Mouse (Mus musculus): Measurements from ENCODE around the gene Zbtb1. TPM values are rescaled to one million over a fixed set of nuclear protein-coding genes. Genes with fewer than 3 reads are reported as not detected.

Zbtb1 gene
- polyA plus RNA-seq, 1 experiment from 2014 or later = 8.2 TPM

DNA sequence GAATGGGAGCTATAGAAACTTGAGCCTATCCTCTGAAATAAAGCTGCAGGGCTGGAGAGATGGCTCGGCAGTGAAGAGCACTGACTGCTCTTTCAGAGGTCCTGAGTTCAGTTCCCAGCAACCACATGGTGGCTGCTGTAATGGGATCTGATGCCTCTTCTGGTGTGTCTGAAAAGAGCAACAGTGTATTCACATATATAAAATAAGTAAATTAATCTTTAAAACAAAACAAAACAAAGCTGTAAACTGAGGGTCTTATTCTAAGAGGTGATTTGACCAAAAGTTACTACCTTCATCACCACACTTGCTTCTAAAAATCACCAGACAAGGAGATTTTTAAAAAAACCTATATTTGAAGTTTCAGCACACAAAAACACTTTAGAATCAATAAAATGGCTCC is 9.2 kb upstream of the Zbtb1 start:
- WGBS (ENCODE audit: insufficient replicate concordance) = 72% methylated on average over 1 of the region's 1 CpGs
- H3K36me3 ChIP-seq = peaks cover 17% of the 10 kb centered on the region
- H3K27ac ChIP-seq = peak overlapping the region; percentile 84
- no peaks in the 10 kb centered on the region for H3K27me3 ChIP-seq (replicated peaks)
- H3K4me2 ChIP-seq = peak overlapping the region; percentile 54; the same call in 1 of the 2 replicates
- H3K4me1 ChIP-seq = peaks cover 52% of the 10 kb centered on the region
- H3K9ac ChIP-seq = no peak overlapping the region
- no peaks in the 10 kb centered on the region for H3K9me3 ChIP-seq (replicated peaks)
- H3K4me3 ChIP-seq = no peak overlapping the region
- ATAC-seq = no peak

DNA sequence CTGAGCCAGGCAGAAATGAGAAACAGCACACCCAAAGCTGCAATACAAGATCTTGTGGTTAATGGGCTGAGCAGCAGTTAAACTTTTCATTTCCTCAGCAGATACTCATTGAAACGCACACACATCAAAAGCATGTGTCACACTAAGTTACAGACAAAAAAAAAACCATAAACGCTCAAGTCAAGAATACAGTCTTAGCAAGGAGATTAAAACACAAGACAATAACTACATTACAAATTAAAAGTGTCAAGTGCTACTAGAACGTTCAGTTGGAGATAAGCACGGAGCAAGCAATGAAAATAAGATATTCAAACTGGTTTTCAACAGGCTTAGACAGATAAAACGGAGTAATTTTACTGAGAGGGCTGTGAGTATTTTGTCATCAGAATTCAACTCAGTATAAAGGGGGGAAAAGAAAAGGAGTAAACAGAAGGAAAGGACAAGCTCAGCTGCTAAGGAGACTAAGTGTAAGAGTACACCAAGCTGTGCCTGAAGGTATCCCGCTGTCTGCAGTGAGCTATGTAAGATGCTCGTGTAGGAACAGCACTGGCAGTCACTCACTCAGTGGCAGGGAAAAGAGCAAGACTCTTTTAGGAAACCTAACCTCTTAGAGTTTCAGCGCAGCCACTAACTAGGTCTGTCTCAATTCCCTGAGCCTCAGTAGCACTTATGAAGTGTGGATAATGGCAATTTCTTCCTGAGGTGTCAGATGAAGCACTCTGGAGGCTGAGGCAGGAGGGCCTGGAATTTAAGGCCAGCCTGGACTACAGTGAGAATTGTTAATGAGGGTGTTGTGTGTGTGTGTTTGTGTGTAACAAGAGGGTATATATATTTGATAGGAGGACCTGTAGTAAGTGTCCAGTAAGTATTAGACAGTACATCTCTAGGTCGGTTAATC is 8.4 kb upstream of the Zbtb1 start:
- Histone ChIP-seq H3K27me3 (replicated peaks) (no peaks in the 10 kb centered on the region), H3K36me3 (peaks cover 17% of the 10 kb centered on the region), H3K9ac (peak overlapping the region; percentile 63), H3K4me2 (peak overlapping the region; percentile 54), H3K27ac (peak overlapping the region; percentile 84), H3K4me1 (peaks cover 60% of the 10 kb centered on the region), H3K9me3 (replicated peaks) (no peaks in the 10 kb centered on the region), H3K4me3 (peak overlapping the region; percentile 19)
- ATAC-seq = peak; percentile 72
- WGBS (ENCODE audit: insufficient replicate concordance) = 24% methylated on average over 9 of the region's 9 CpGs

DNA sequence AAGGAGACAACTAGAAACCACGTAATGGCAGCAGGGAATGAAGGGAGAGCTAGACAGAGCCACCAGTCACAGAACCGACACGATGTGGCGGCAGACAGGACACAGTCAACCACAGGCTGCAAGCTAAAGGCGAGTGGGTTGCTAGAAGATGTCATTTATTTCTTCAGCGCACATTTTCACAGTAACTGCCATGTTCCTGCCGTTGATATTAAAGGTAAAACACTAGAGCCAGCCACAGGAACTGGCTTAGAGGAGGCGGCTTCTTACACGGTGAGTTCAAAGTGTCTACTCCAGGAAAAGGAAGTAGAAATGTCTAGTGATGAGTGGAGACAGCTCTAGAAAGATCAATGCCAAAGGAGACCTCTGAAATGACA is 7.8 kb upstream of the Zbtb1 start:
- Histone ChIP-seq H3K36me3 (peaks cover 12% of the 10 kb centered on the region), H3K27me3 (replicated peaks) (no peaks in the 10 kb centered on the region), H3K9me3 (replicated peaks) (no peaks in the 10 kb centered on the region), H3K4me1 (peaks cover 67% of the 10 kb centered on the region), H3K9ac (peak overlapping the region; percentile 63), H3K27ac (peak overlapping the region; percentile 84), H3K4me2 (peak overlapping the region; percentile 54), H3K4me3 (peak overlapping the region; percentile 19; the same call in 1 of the 2 replicates)
- WGBS (ENCODE audit: insufficient replicate concordance) = 17% methylated on average over 9 of the region's 9 CpGs
- peak; percentile 35; the same call in 1 of the 2 replicates for ATAC-seq

DNA sequence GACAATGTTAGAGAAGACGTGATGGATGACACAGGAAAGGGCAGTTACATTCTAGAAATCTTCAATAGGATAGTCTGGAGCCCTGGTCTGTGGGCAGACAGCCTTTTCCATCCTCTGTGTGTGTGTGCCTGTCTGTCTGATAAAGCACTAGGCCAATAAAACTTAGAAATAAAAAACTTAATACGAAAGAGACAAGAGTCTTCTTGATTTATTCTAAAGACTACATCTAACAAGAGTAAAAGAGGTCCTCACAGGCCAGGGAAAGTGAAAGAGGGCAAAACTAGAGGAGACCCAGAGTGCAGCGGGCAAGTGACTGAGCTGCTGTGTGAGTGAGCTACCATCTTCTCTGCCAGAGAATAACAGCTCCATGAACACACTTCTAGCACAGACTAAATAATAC is 3.8 kb upstream of the Zbtb1 start:
- 75% methylated on average over 3 of the region's 3 CpGs for WGBS (ENCODE audit: insufficient replicate concordance)
- Histone ChIP-seq H3K36me3 (peaks cover 5% of the 10 kb centered on the region; the same call in 1 of the 2 replicates), H3K27me3 (replicated peaks) (no peaks in the 10 kb centered on the region), H3K4me2 (peak overlapping the region; percentile 20), H3K4me3 (no peak overlapping the region), H3K4me1 (peaks cover 72% of the 10 kb centered on the region), H3K9me3 (replicated peaks) (no peaks in the 10 kb centered on the region), H3K27ac (peak overlapping the region; percentile 27; the same call in 1 of the 2 replicates), H3K9ac (peak overlapping the region; percentile 10; the same call in 1 of the 2 replicates)
- no peak for ATAC-seq

DNA sequence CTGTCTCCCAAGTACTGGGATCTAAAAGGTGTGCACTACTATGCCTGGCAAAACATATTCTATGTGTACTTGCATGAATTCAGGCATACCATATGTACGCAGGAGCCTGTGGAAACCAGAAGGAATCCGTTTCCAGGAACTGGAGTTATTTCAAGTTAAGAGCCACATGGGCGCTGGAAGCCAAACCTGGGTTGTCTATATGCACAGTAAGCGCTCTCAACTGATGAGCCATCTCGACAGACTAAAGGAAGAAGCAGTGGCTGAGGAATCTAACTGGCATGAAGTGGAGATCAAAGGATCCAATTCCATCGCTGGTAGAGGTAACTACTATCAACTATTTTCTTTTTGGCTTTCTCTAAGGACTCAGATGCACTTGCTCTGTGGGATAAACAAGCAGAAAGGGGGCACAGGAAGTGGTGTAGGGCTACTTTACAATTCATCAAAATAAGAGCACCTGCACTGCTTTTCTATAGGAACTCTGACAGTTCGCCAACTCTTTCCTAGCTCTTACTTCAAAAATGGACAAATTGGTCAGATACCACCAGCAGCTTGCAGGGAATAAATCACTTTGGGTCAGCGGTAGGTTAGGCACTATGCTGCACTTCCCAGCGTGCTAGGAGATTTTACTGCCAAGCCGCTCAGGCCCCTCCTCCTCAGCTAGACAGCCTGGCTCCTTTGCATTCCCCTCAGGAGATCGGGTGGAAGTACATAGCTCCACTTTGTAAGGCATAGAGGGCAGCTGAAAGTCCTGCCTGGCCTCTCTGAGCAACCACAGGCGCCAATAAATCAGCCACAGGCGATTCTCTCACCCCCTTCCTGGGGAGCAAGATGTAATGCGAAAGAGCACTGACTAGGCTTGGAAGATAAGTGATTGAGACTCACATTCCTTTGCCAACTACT is 2.7 kb upstream of the Zbtb1 start:
- 21% methylated on average over 14 of the region's 14 CpGs for WGBS (ENCODE audit: insufficient replicate concordance)
- no peak for ATAC-seq
- Histone ChIP-seq H3K4me1 (peaks cover 71% of the 10 kb centered on the region), H3K4me3 (peak overlapping the region; percentile 96), H3K4me2 (peak overlapping the region; percentile 94), H3K27me3 (replicated peaks) (no peaks in the 10 kb centered on the region), H3K27ac (peak overlapping the region; percentile 99), H3K36me3 (peaks cover 5% of the 10 kb centered on the region; the same call in 1 of the 2 replicates), H3K9ac (peak overlapping the region; percentile 99), H3K9me3 (replicated peaks) (no peaks in the 10 kb centered on the region)

DNA sequence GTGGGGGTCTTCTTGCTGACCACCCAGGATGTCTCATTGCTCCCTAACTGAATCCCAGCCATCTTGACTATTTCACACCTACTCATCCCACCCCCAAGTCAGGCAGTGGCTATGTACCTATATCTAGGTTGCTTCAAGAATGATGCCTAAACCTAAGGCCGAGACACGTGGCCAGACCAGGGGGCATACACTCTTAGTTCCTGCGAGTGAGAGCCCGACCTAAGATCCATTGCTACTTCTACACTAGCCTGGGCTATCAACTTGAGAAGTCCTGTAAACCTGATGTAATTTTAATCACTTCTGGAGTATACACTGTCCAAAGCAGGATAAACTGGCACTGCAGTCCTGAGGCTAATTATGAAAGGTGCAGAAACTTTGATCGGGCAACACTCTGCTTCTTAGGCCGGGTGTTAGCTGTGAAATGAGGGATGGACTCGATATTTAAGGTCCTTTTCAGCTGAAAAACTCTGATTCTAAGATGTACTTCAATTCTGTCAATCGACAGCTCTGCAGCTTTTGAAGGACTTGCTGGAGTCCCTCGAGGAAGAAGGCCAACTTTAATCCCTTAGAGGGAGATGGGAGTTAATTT is 1.8 kb upstream of the Zbtb1 start:
- Histone ChIP-seq H3K4me3 (peak overlapping the region; percentile 96), H3K36me3 (peaks cover 5% of the 10 kb centered on the region; the same call in 1 of the 2 replicates), H3K27me3 (replicated peaks) (no peaks in the 10 kb centered on the region), H3K4me2 (peak overlapping the region; percentile 94), H3K4me1 (peaks cover 70% of the 10 kb centered on the region), H3K9me3 (replicated peaks) (no peaks in the 10 kb centered on the region), H3K27ac (peak overlapping the region; percentile 99), H3K9ac (peak overlapping the region; percentile 99)
- no peak for ATAC-seq
- 7% methylated on average over 9 of the region's 9 CpGs for WGBS (ENCODE audit: insufficient replicate concordance)

DNA sequence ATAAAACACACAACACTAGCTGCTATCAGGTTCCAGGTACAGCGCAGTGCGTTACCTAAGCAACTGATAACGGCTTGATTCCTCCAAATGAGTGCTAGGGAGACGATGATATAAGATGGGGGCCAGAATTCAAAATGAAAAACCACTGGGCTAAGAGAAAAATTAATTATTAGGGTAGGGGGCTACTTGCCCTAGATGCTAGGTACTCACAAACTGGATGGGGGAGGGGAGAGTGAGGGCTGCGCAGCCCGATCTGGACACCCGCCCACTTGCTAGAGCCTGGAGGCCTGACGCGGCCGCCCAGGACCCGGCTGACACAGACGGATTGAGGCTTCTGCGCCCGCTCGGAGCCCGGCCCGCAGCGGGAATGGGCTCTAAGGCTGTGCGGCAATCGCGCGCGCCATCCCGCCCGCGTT is 1.3 kb upstream of the Zbtb1 start:
- Histone ChIP-seq H3K4me3 (peak overlapping the region; percentile 96), H3K4me1 (peaks cover 69% of the 10 kb centered on the region)
- 0% methylated on average over 26 of the region's 26 CpGs for WGBS (ENCODE audit: insufficient replicate concordance)

DNA sequence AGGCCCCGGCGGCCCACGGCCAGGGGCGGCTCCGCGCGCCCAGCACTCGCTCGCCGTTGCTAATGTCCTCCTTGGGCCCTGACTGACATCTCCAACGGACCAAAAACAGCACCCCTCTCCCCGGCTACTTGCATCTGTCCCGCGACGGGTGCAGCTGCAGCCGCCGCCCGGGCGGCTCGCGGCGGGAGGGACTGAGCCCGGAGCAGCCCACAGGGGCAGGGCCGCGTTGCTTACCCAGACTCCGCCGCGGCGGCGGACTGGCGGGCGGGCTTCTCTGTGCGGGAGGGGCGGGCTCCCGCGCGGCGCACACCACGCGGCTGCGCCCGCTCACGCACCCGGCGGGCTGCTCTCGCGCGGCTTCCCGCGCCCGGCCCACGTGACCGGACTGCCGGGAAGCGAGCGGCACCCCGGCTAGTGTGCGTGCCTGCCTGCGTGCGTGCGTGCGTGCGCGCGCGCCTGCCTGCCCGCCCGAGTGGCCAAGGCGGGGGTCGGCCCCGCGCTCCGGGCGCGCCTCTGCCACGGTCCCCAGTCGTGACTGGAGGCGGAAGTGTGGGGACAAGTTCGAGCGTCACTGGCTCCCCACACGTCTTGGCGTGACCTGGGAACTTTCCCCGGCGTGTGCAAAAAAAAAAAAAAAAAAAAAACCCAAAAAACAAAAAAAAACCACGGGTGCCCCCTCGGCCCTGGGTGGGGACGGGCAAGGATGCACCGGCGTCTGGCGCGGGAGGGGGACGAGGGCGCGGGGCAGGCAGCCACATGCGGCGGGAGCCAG is 674 bp upstream of the Zbtb1 start, which contains the start of gene Zbtb25:
Zbtb25 (minus strand) TSS at position 397 of the 772 bp plus-strand sequence.
- H3K4me3 ChIP-seq = peak within 1 kb of the TSS; percentile 96
- H3K27me3 ChIP-seq (replicated peaks) = no peaks in the 10 kb centered on the region
- no peaks in the 10 kb centered on the region for H3K9me3 ChIP-seq (replicated peaks)
- ATAC-seq = peak; percentile 72
- H3K9ac ChIP-seq = peak within 1 kb of the TSS; percentile 99
- H3K4me2 ChIP-seq = peak within 1 kb of the TSS; percentile 94
- 0 out of 2 replicates have a peak, but pooled peaks cover 5% of the 10 kb centered on the region for H3K36me3 ChIP-seq
- under 1% methylated on average over 94 of the region's 96 CpGs for whole genome bisulfite sequencing (ENCODE audit: insufficient replicate concordance)
- peaks cover 69% of the 10 kb centered on the region for H3K4me1 ChIP-seq
- H3K27ac ChIP-seq = peak within 1 kb of the TSS; percentile 99

More for the DNA sequence above, 1.3 kb upstream of the Zbtb1 start:
- Histone ChIP-seq H3K4me2 (peak overlapping the region; percentile 94), H3K27me3 (replicated peaks) (no peaks in the 10 kb centered on the region), H3K9me3 (replicated peaks) (no peaks in the 10 kb centered on the region), H3K9ac (peak overlapping the region; percentile 99), H3K27ac (peak overlapping the region; percentile 99), H3K36me3 (peaks cover 4% of the 10 kb centered on the region; the same call in 1 of the 2 replicates)
- ATAC-seq = peak; percentile 38

DNA sequence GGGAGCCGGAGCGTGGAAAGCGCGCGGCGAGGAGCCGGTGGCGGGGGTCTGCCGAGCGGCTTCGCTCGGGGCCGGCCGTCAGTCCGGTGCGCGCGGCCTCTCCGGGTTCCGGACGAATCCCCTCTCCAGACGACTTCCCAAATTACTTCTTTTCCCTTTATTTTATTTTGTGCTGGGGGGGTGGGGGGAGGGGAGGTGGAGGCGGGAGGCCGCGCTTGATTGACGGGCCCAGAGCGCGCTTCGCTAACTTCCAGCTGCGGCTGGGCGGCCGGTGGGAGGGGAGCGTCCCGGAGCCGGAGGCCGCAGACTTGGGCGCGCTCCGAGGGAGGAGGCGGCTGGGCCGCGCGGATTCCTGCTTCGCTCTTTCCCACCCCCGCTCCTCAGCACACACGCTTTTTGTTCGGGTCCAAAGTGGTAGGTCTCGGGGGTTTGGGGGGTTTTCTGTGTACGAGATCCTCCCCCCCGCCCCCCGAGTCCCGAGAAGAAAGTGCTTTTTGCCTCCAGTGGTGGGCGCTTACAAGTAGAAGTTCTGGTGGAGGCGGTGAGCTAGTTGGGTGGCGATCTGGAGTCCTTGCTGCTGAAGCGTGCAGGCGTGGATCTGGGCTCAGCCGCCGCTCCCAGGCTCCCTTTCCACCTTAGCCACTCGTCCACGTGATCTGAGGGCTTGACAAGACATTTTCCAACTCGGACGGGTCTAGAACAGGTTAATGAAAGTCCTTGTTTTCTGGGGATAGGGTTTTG is 935 bp downstream of the Zbtb1 start:
- Histone ChIP-seq H3K4me1 (peaks cover 74% of the 10 kb centered on the region), H3K9ac (peak overlapping the region; percentile 99), H3K4me3 (peak overlapping the region; percentile 96), H3K27me3 (replicated peaks) (no peaks in the 10 kb centered on the region), H3K36me3 (0 out of 2 replicates have a peak, but pooled peaks cover 5% of the 10 kb centered on the region), H3K4me2 (peak overlapping the region; percentile 94), H3K9me3 (replicated peaks) (no peaks in the 10 kb centered on the region), H3K27ac (peak overlapping the region; percentile 99)
- under 1% methylated on average over 63 of the region's 63 CpGs for WGBS (ENCODE audit: insufficient replicate concordance)
- peak; percentile 66 for ATAC-seq

DNA sequence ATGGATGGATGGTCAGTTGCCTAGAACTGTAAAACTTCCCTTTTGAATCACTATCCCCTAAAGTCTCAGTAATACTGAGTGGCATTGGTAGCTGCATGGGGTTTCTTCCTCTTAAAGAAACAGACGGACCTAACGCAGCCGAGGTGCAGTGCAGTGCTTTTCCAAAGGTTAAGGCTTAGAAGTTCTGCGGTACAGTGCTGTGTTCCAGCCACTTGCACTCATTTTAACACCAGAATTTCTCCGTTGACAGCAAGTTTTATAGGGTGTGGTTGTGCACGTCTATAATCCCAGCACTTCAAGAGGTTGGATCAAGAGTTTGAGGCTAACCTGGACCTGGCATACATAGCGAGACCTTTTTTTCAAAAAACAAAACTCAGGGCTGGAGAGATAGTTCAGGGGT is 2.0 kb downstream of the Zbtb1 start:
- Histone ChIP-seq H3K27ac (peak overlapping the region; percentile 99), H3K36me3 (0 out of 2 replicates have a peak, but pooled peaks cover 6% of the 10 kb centered on the region), H3K4me3 (peak overlapping the region; percentile 96), H3K9ac (peak overlapping the region; percentile 99), H3K9me3 (replicated peaks) (no peaks in the 10 kb centered on the region), H3K27me3 (replicated peaks) (no peaks in the 10 kb centered on the region), H3K4me2 (peak overlapping the region; percentile 94), H3K4me1 (peaks cover 74% of the 10 kb centered on the region)
- 22% methylated on average over 7 of the region's 7 CpGs for WGBS (ENCODE audit: insufficient replicate concordance)
- ATAC-seq = no peak

Measured in liver, embryonic 12.5 days (tissue).